Comparison of ENCODE assay signal across 7 mouse cellular contexts in the genomic region with DNA sequence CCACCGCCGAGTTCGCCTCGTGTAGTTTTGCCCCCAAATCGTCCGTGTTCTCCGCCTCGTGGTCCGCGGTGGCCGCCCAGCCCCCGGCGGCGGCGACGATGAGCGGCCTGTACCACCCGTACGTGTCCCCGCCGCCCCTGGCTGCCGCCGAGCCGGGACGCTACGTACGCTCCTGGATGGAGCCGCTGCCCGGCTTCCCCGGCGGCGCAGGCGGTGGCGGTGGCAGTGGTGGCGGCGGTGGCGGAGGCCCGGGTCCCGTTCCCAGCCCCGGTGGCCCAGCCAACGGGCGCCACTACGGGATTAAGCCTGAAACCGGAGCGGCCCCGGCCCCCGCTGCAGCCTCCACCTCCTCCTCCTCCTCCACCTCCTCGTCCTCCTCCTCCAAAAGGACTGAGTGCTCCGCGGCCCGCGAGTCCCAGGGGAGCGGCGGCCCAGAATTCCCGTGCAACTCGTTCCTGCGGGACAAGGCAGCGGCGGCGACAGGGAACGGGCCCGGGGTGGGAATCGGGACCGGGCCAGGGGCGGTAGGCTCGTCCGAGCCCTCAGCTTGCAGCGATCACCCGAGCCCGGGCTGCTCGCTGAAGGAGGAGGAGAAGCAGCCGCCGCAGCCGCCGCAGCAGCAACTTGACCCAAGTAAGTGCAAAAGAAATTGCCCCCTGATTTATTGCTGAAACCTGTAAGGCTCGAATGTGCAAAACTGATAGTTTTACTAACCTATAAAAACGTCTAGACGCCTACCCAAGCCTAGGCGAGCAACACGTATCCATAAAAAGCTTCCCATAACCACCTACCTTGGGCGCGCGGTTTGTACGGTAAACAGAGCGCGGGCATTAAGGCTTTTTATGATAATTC. TPM values are rescaled to one million over a fixed set of nuclear protein-coding genes. Genes with fewer than 3 reads are reported as not detected.
A peak's percentile ranks its signal among the peaks of the same experiment; 100 is the strongest.
DNase-seq lines count a peak whose midpoint lies in the region; ATAC-seq and TF ChIP-seq lines count a peak whose summit lies in the region.

No protein-coding gene starts in this region.

- peak overlapping the region; percentile 35 for H3K4me2 ChIP-seq in forebrain, postnatal 0 days (ENCODE audit: low read depth)
- peak overlapping the region; percentile 74 for H3K4me2 ChIP-seq in neural tube, embryonic 14.5 days (ENCODE audit: low read depth, low read length)

- H3K4me3 ChIP-seq in ES-Bruce4 (ENCODE audit: low read depth, low read length) = peak overlapping the region; percentile 54
- peak overlapping the region; percentile 22; the same call in 1 of the 2 replicates for H3K4me3 ChIP-seq in forebrain, postnatal 0 days (ENCODE audit: low read depth, low read length)
- H3K4me3 ChIP-seq in neural tube, embryonic 14.5 days (ENCODE audit: low read depth, low read length) = peak overlapping the region; percentile 53
- no peak overlapping the region for H3K4me3 ChIP-seq in cerebellum, adult 2 months (replicated peaks; ENCODE audit: insufficient read depth, low read depth, low read length)

- 3% methylated on average over 73 of the region's 86 CpGs for WGBS in forebrain, postnatal 0 days
- under 1% methylated on average over 61 of the region's 86 CpGs for WGBS in neural tube, embryonic 14.5 days
- 2% methylated on average over 86 of the region's 86 CpGs for WGBS in cerebellum, adult 2 months

- no peak overlapping the region for H3K27ac ChIP-seq in ES-Bruce4 (ENCODE audit: insufficient read depth, low read length)
- H3K27ac ChIP-seq in forebrain, postnatal 0 days (ENCODE audit: low read depth, low read length) = no peak overlapping the region
- H3K27ac ChIP-seq in neural tube, embryonic 14.5 days (ENCODE audit: low read depth, low read length) = peak overlapping the region; percentile 90
- H3K27ac ChIP-seq in cerebellum, adult 2 months (ENCODE audit: insufficient read depth, low read length) = no peak overlapping the region

- H3K9me3 ChIP-seq in ES-Bruce4 (replicated peaks; ENCODE audit: control insufficient read depth, insufficient read depth, low read length, poor library complexity, severe bottlenecking) = no peaks in the 10 kb centered on the region
- H3K9me3 ChIP-seq in forebrain, postnatal 0 days (ENCODE audit: low read length) = no peaks in the 10 kb centered on the region
- no peaks in the 10 kb centered on the region for H3K9me3 ChIP-seq in neural tube, embryonic 14.5 days (ENCODE audit: control insufficient read depth, low read length)

- DNase-seq in forebrain, postnatal 0 days = no peak
- DNase-seq in kidney, postnatal 14 days = peak; percentile 67
- DNase-seq in cerebellum, adult 2 months = no peak
- no peak for DNase-seq in yolk sac, embryonic 10.5 days (ENCODE audit: low spot score)

- ATAC-seq in CD4-positive, CD25-positive, alpha-beta regulatory T cell, adult 4 months = peak; percentile 10
- 0 out of 2 replicates have a peak, but pooled peaks have one; percentile 17 for ATAC-seq in forebrain, postnatal 0 days
- peak; percentile 25 for ATAC-seq in neural tube, embryonic 14.5 days (ENCODE audit: low read depth)

- TF ChIP-seq EP300 in ES-Bruce4 (IDR thresholded peaks at IDR 0.05; ENCODE audit: insufficient read depth, low read depth, low read length) = no peak

- H3K9ac ChIP-seq in ES-Bruce4 (ENCODE audit: low read depth, poor library complexity, severe bottlenecking) = peak overlapping the region; percentile 59
- H3K9ac ChIP-seq in forebrain, postnatal 0 days = no peak overlapping the region
- peak overlapping the region; percentile 92 for H3K9ac ChIP-seq in neural tube, embryonic 14.5 days (replicated peaks; ENCODE audit: low read depth, low read length)

- no peak for TF ChIP-seq CTCF in ES-Bruce4 (IDR thresholded peaks at IDR 0.05; ENCODE audit: low read depth, low read length)
- TF ChIP-seq CTCF in forebrain, postnatal 0 days (IDR thresholded peaks at IDR 0.05; ENCODE audit: low read depth) = no peak
- no peak for TF ChIP-seq CTCF in cerebellum, adult 2 months (IDR thresholded peaks at IDR 0.05; ENCODE audit: borderline replicate concordance, insufficient read depth, low read depth, low read length)

- H3K4me1 ChIP-seq in ES-Bruce4 (ENCODE audit: control insufficient read depth, insufficient read depth, low read length) = no peaks in the 10 kb centered on the region
- H3K4me1 ChIP-seq in forebrain, postnatal 0 days (ENCODE audit: insufficient read depth) = no peaks in the 10 kb centered on the region
- H3K4me1 ChIP-seq in neural tube, embryonic 14.5 days (ENCODE audit: control insufficient read depth, insufficient read depth, low read length) = peaks cover 9% of the 10 kb centered on the region; the same call in 1 of the 2 replicates
- no peaks in the 10 kb centered on the region for H3K4me1 ChIP-seq in cerebellum, adult 2 months (ENCODE audit: control insufficient read depth, insufficient read depth, low read length)

- H3K27me3 ChIP-seq in ES-Bruce4 (ENCODE audit: control insufficient read depth, insufficient read depth, low read length, poor library complexity, severe bottlenecking) = peaks cover 56% of the 10 kb centered on the region
- H3K27me3 ChIP-seq in forebrain, postnatal 0 days (ENCODE audit: insufficient read depth, low read length) = peaks cover 85% of the 10 kb centered on the region
- H3K27me3 ChIP-seq in neural tube, embryonic 14.5 days (ENCODE audit: control insufficient read depth, insufficient read depth, low read length) = peaks cover 7% of the 10 kb centered on the region; the same call in 1 of the 2 replicates
- H3K27me3 ChIP-seq in cerebellum, adult 2 months (ENCODE audit: control insufficient read depth, insufficient read depth, low read length) = peaks cover 22% of the 10 kb centered on the region; the same call in 1 of the 2 replicates

- no peaks in the 10 kb centered on the region for H3K36me3 ChIP-seq in ES-Bruce4 (ENCODE audit: control insufficient read depth, insufficient read depth, low read length, poor library complexity, severe bottlenecking)
- H3K36me3 ChIP-seq in forebrain, postnatal 0 days (ENCODE audit: insufficient read depth) = no peaks in the 10 kb centered on the region
- no peaks in the 10 kb centered on the region for H3K36me3 ChIP-seq in neural tube, embryonic 14.5 days (ENCODE audit: control insufficient read depth, insufficient read depth, low read length)

- no peak for TF ChIP-seq POLR2A in ES-Bruce4 (IDR thresholded peaks at IDR 0.05; ENCODE audit: insufficient read depth, low read length)
- TF ChIP-seq POLR2A in cerebellum, adult 2 months (IDR thresholded peaks at IDR 0.05; ENCODE audit: borderline replicate concordance, insufficient read depth, low read length) = no peak

RNA-seq across cellular contexts. Expression of gene Hoxd9, which starts 0.9 kb away (rescaled TPM):
- not detected for polyA plus RNA-seq in CD4-positive, CD25-positive, alpha-beta regulatory T cell, adult 4 months (2017; shearing (Covaris generic))
- polyA plus RNA-seq in ES-Bruce4 (2011; ENCODE audit: insufficient read depth, insufficient read length, low read depth, missing spikeins) = 0.52 and 0.75 TPM in 2 replicates
- not detected in 2 replicates for total RNA-seq in forebrain, postnatal 0 days (2014; rRNA removed)
- polyA plus RNA-seq in forebrain, postnatal 0 days (2015; fragmentation: Nextera tagmentation; extraction: Ambion mirVana) = not detected in 2 replicates
- polyA plus RNA-seq in neural tube, embryonic 14.5 days (2014; fragmentation: Nextera tagmentation; extraction: Ambion mirVana) = 20.9 and 37.4 TPM in 2 replicates
- not detected in 2 replicates for polyA plus RNA-seq in cerebellum, adult 2 months (2012; rRNA removed)

RNA-seq across cellular contexts. Expression of gene Hoxd8, which starts 6.0 kb away (rescaled TPM):
- not detected for polyA plus RNA-seq in CD4-positive, CD25-positive, alpha-beta regulatory T cell, adult 4 months (2017; shearing (Covaris generic))
- polyA plus RNA-seq in ES-Bruce4 (2011; ENCODE audit: insufficient read depth, insufficient read length, low read depth, missing spikeins) = 0.76 and 2.1 TPM in 2 replicates
- total RNA-seq in forebrain, postnatal 0 days (2014; rRNA removed) = 0.10 TPM in 1 of 2 replicates, not detected in the other
- polyA plus RNA-seq in forebrain, postnatal 0 days (2015; fragmentation: Nextera tagmentation; extraction: Ambion mirVana) = 0.22 TPM in 1 of 2 replicates, not detected in the other
- polyA plus RNA-seq in neural tube, embryonic 14.5 days (2014; fragmentation: Nextera tagmentation; extraction: Ambion mirVana) = 19.9 and 23.6 TPM in 2 replicates
- polyA plus RNA-seq in cerebellum, adult 2 months (2012; rRNA removed) = 0.05 TPM in 1 of 2 replicates, not detected in the other

RNA-seq across cellular contexts. Expression of gene Hoxd10, which starts 6.7 kb away (rescaled TPM):
- polyA plus RNA-seq in CD4-positive, CD25-positive, alpha-beta regulatory T cell, adult 4 months (2017; shearing (Covaris generic)) = not detected
- polyA plus RNA-seq in ES-Bruce4 (2011; ENCODE audit: insufficient read depth, insufficient read length, low read depth, missing spikeins) = not detected in 2 replicates
- not detected in 2 replicates for total RNA-seq in forebrain, postnatal 0 days (2014; rRNA removed)
- polyA plus RNA-seq in forebrain, postnatal 0 days (2015; fragmentation: Nextera tagmentation; extraction: Ambion mirVana) = not detected in 2 replicates
- 55.4 and 90.2 TPM in 2 replicates for polyA plus RNA-seq in neural tube, embryonic 14.5 days (2014; fragmentation: Nextera tagmentation; extraction: Ambion mirVana)
- not detected in 2 replicates for polyA plus RNA-seq in cerebellum, adult 2 months (2012; rRNA removed)

RNA-seq across cellular contexts. Expression of gene Hoxd3, which starts 13.3 kb away (rescaled TPM):
- not detected for polyA plus RNA-seq in CD4-positive, CD25-positive, alpha-beta regulatory T cell, adult 4 months (2017; shearing (Covaris generic))
- not detected in 2 replicates for polyA plus RNA-seq in ES-Bruce4 (2011; ENCODE audit: insufficient read depth, insufficient read length, low read depth, missing spikeins)
- total RNA-seq in forebrain, postnatal 0 days (2014; rRNA removed) = not detected in 2 replicates
- not detected in 2 replicates for polyA plus RNA-seq in forebrain, postnatal 0 days (2015; fragmentation: Nextera tagmentation; extraction: Ambion mirVana)
- polyA plus RNA-seq in neural tube, embryonic 14.5 days (2014; fragmentation: Nextera tagmentation; extraction: Ambion mirVana) = 13.5 and 13.9 TPM in 2 replicates
- 5.4 and 5.7 TPM in 2 replicates for polyA plus RNA-seq in cerebellum, adult 2 months (2012; rRNA removed)

RNA-seq across cellular contexts. Expression of gene Hoxd4, which starts 13.3 kb away (rescaled TPM):
- polyA plus RNA-seq in CD4-positive, CD25-positive, alpha-beta regulatory T cell, adult 4 months (2017; shearing (Covaris generic)) = not detected
- polyA plus RNA-seq in ES-Bruce4 (2011; ENCODE audit: insufficient read depth, insufficient read length, low read depth, missing spikeins) = 0.40 TPM in 1 of 2 replicates, not detected in the other
- not detected in 2 replicates for total RNA-seq in forebrain, postnatal 0 days (2014; rRNA removed)
- polyA plus RNA-seq in forebrain, postnatal 0 days (2015; fragmentation: Nextera tagmentation; extraction: Ambion mirVana) = not detected in 2 replicates
- 4.7 and 5.5 TPM in 2 replicates for polyA plus RNA-seq in neural tube, embryonic 14.5 days (2014; fragmentation: Nextera tagmentation; extraction: Ambion mirVana)
- polyA plus RNA-seq in cerebellum, adult 2 months (2012; rRNA removed) = 2.6 and 2.8 TPM in 2 replicates

Comparison
In these comparisons a context has a peak if more than half of its experiments do, and no peak if none do; other contexts are left out.
1. RNA of gene Hoxd9, which starts 0.9 kb away (polyA plus RNA-seq): 20.9 to 37.4 TPM in neural tube, embryonic 14.5 days; 0.52 to 0.75 TPM in ES-Bruce4, not detected in forebrain, postnatal 0 days, not detected in CD4-positive, CD25-positive, alpha-beta regulatory T cell, adult 4 months and not detected in cerebellum, adult 2 months; every median in the first group is over 10 times any median in the second.
2. RNA of gene Hoxd10, which starts 6.7 kb away (polyA plus RNA-seq): 55.4 to 90.2 TPM in neural tube, embryonic 14.5 days; not detected in CD4-positive, CD25-positive, alpha-beta regulatory T cell, adult 4 months, not detected in ES-Bruce4, not detected in forebrain, postnatal 0 days and not detected in cerebellum, adult 2 months; every median in the first group is over 10 times any median in the second.
3. Peak in every context shown above with its lines, with median percentiles within 50 percentile points of each other: ATAC-seq.